ENCODE assay signal across 14 mouse cellular contexts in genomic region chr14:54249326-54249725, GRCm38 (mm10). TPM values are rescaled to one million over a fixed set of nuclear protein-coding genes. Genes with fewer than 3 reads are reported as not detected.
DNase-seq lines count a peak whose midpoint lies in the region; ATAC-seq and TF ChIP-seq lines count a peak whose summit lies in the region.
"Had no signal": no experiment of that assay in that cellular context is flagged by ENCODE, and none has a peak within 500 bp of the region (broad histone marks: within the 10 kb centered on the region; RNA-seq: fewer than 3 reads in every experiment).

No protein-coding gene starts in this region.

- H3K4me3 ChIP-seq in liver, adult 2 months (ENCODE audit: insufficient read depth, low read depth, low read length): no peak overlapping the region
- H3K4me3 ChIP-seq in embryonic facial prominence, embryonic 14.5 days (ENCODE audit: low read depth, low read length): no peak overlapping the region
- no peak overlapping the region for H3K4me3 ChIP-seq in left cerebral cortex, adult 2 months
- H3K4me3 ChIP-seq: heart, embryonic 10.5 days; hindbrain, embryonic 13.5 days had no signal

- peaks cover 7% of the 10 kb centered on the region for H3K36me3 ChIP-seq in liver, adult 2 months (ENCODE audit: control insufficient read depth, insufficient read depth, low read length)
- H3K36me3 ChIP-seq in embryonic facial prominence, embryonic 14.5 days (ENCODE audit: control insufficient read depth, insufficient read depth, low read length): peaks cover 31% of the 10 kb centered on the region

- H3K9ac ChIP-seq in liver, adult 2 months (ENCODE audit: low read depth, low read length): no peak overlapping the region
- H3K9ac ChIP-seq in embryonic facial prominence, embryonic 14.5 days (ENCODE audit: low read depth, low read length): no peak overlapping the region
- H3K9ac ChIP-seq: hindbrain, embryonic 13.5 days had no signal

- TF ChIP-seq POLR2A in liver, adult 2 months (IDR thresholded peaks at IDR 0.05; ENCODE audit: extremely low read depth, insufficient read depth, low read length): no peak

- H3K27me3 ChIP-seq in liver, adult 2 months (ENCODE audit: control insufficient read depth, insufficient read depth, low read length): no peaks in the 10 kb centered on the region
- no peaks in the 10 kb centered on the region for H3K27me3 ChIP-seq in embryonic facial prominence, embryonic 14.5 days (replicated peaks; ENCODE audit: control insufficient read depth, insufficient read depth, low read length)
- H3K27me3 ChIP-seq: hindbrain, embryonic 13.5 days had no signal

- WGBS in liver, adult 2 months: 31% methylated on average over 9 of the region's 9 CpGs
- 54% methylated on average over 9 of the region's 9 CpGs for WGBS in embryonic facial prominence, embryonic 14.5 days

- no peak for ATAC-seq in embryonic facial prominence, embryonic 14.5 days (ENCODE audit: low read depth)
- no peak for ATAC-seq in megakaryocyte-erythroid progenitor cell, adult 5-6 weeks (replicated peaks; ENCODE audit: low FRiP score, low TSS enrichment, poor library complexity, severe bottlenecking)

- H3K4me1 ChIP-seq in liver, adult 2 months (ENCODE audit: control insufficient read depth, insufficient read depth, low read length): peaks cover 9% of the 10 kb centered on the region
- H3K4me1 ChIP-seq in embryonic facial prominence, embryonic 14.5 days (ENCODE audit: control insufficient read depth, insufficient read depth, low read length): peaks cover 27% of the 10 kb centered on the region

- no peaks in the 10 kb centered on the region for H3K9me3 ChIP-seq in embryonic facial prominence, embryonic 14.5 days (ENCODE audit: control insufficient read depth, low read length)
- H3K9me3 ChIP-seq: heart, embryonic 10.5 days; hindbrain, embryonic 13.5 days had no signal

- intact Hi-C loops in left cerebral cortex, adult 2 months (cut with DNase I): no loop called here

- TF ChIP-seq CTCF in liver, adult 2 months (IDR thresholded peaks at IDR 0.05; ENCODE audit: low read depth, low read length): no peak
- TF ChIP-seq CTCF in left cerebral cortex, adult 2 months (IDR thresholded peaks at IDR 0.05): no peak

- peaks cover 42% of the 10 kb centered on the region for H3K79me2 ChIP-seq in liver, adult 2 months (ENCODE audit: control insufficient read depth, insufficient read depth, low read length)

- no peak overlapping the region for H3K4me2 ChIP-seq in embryonic facial prominence, embryonic 14.5 days (ENCODE audit: low read depth, low read length)
- H3K4me2 ChIP-seq: hindbrain, embryonic 13.5 days had no signal

- H3K27ac ChIP-seq in liver, adult 2 months (replicated peaks; ENCODE audit: insufficient read depth, low read depth, low read length): no peak overlapping the region
- no peak overlapping the region for H3K27ac ChIP-seq in embryonic facial prominence, embryonic 14.5 days (replicated peaks; ENCODE audit: low read depth, low read length)
- no peak overlapping the region for H3K27ac ChIP-seq in left cerebral cortex, adult 2 months
- H3K27ac ChIP-seq: heart, embryonic 10.5 days; hindbrain, embryonic 13.5 days had no signal

- peak; percentile 81 for DNase-seq in liver, adult 2 months (ENCODE audit: extremely low read depth, low read depth, low spot score)
- no peak for DNase-seq in liver
- DNase-seq in embryonic facial prominence, embryonic 14.5 days (ENCODE audit: low spot score): peak; percentile 16
- DNase-seq in kidney, postnatal 10 days: peak; percentile 80
- peak; percentile 82 for DNase-seq in lung, postnatal 36 days
- DNase-seq in frontal cortex, postnatal 36 days (ENCODE audit: low spot score in 2 of 2): no peak
- DNase-seq in left cerebral cortex, adult 2 months (ENCODE audit: extremely low spot score in 1 of 2, low spot score in 2 of 2): no peak
- DNase-seq: cerebellum, postnatal 25 days; thymus, postnatal 36 days had no signal

RNA-seq across cellular contexts. Expression of gene Dad1, which starts 4.6 kb away (rescaled TPM):
- 39.4 and 57.1 TPM in 2 replicates for total RNA-seq in liver, adult 2 months (2014; rRNA removed)
- 546 and 638 TPM in 2 replicates for polyA plus RNA-seq in liver, adult 2 months (2012; rRNA removed)
- 400 and 436 TPM in 2 replicates for polyA plus RNA-seq in embryonic facial prominence, embryonic 14.5 days (2014; fragmentation: Nextera tagmentation; extraction: Ambion mirVana)
- total RNA-seq in megakaryocyte-erythroid progenitor cell, adult 5-6 weeks (2014; fragmentation: Nextera tagmentation): 184 and 235 TPM in 2 replicates
- total RNA-seq in megakaryocyte-erythroid progenitor cell, adult 5-6 weeks (2017): 106 and 168 TPM in 2 replicates
- total RNA-seq in left cerebral cortex, adult 2 months (2021): 100 to 1,000 TPM; 106 to 115 TPM

RNA-seq across cellular contexts. Expression of gene Abhd4, which starts 4.7 kb away (rescaled TPM):
- 22.1 and 25.2 TPM in 2 replicates for total RNA-seq in liver, adult 2 months (2014; rRNA removed)
- polyA plus RNA-seq in liver, adult 2 months (2012; rRNA removed): 33.5 and 38.4 TPM in 2 replicates
- 59.0 and 63.5 TPM in 2 replicates for polyA plus RNA-seq in embryonic facial prominence, embryonic 14.5 days (2014; fragmentation: Nextera tagmentation; extraction: Ambion mirVana)
- total RNA-seq in megakaryocyte-erythroid progenitor cell, adult 5-6 weeks (2014; fragmentation: Nextera tagmentation): 25.5 and 28.5 TPM in 2 replicates
- 16.9 and 18.6 TPM in 2 replicates for total RNA-seq in megakaryocyte-erythroid progenitor cell, adult 5-6 weeks (2017)
- 10 to 100 TPM; 46.7 to 49.3 TPM for total RNA-seq in left cerebral cortex, adult 2 months (2021)

RNA-seq across cellular contexts. Expression of gene Olfr49, which starts 35.4 kb away (rescaled TPM):
- not detected in 2 replicates for total RNA-seq in liver, adult 2 months (2014; rRNA removed)
- polyA plus RNA-seq in liver, adult 2 months (2012; rRNA removed): not detected in 2 replicates
- polyA plus RNA-seq in embryonic facial prominence, embryonic 14.5 days (2014; fragmentation: Nextera tagmentation; extraction: Ambion mirVana): 0.04 TPM in 1 of 2 replicates, not detected in the other
- not detected in 2 replicates for total RNA-seq in megakaryocyte-erythroid progenitor cell, adult 5-6 weeks (2014; fragmentation: Nextera tagmentation)
- not detected in 2 replicates for total RNA-seq in megakaryocyte-erythroid progenitor cell, adult 5-6 weeks (2017)
- not detected for total RNA-seq in left cerebral cortex, adult 2 months (2021)
- total RNA-seq: left cerebral cortex, postnatal 14 days had no signal
- polyA plus RNA-seq: erythroblast, embryonic 14.5 days; hindbrain, embryonic 13.5 days had no signal

Comparison
In these comparisons a context has a peak if more than half of its experiments do, and no peak if none do; other contexts are left out.
1. DNase-seq: peak in liver, adult 2 months (single experiment), embryonic facial prominence, embryonic 14.5 days (single experiment), kidney, postnatal 10 days (single experiment) and lung, postnatal 36 days (single experiment); none in liver (single experiment), frontal cortex, postnatal 36 days (0 of 2) and left cerebral cortex, adult 2 months (0 of 2).